Mouse (Mus musculus) limb, embryonic 13.5 days (tissue): ENCODE results near the gene Capn11. TPM values are rescaled to one million over a fixed set of nuclear protein-coding genes. Genes with fewer than 3 reads are reported as not detected.

ENCODE experiments used
- ATAC-seq: fragments of 200-750 bp; cut with Nextera tagmentation; 2 replicates; pipeline ENCODE4 v1.8.0; 2017; ENCODE audit warnings: low read depth, moderate number of reproducible peaks, moderate TSS enrichment; ENCODE audit not compliant: low FRiP score
- H3K27ac ChIP-seq: fragments of 300-500 bp; sonication (generic); 2 replicates; pipeline ENCODE4 v1.5.1; 2015; ENCODE audit warnings: inconsistent platforms, mild to moderate bottlenecking, moderate library complexity
- H3K27me3 ChIP-seq: fragments of 300-500 bp; sonication (generic); 2 replicates; pipeline ENCODE4 v1.6.1; 2015; ENCODE audit warnings: mild to moderate bottlenecking, inconsistent platforms
- H3K36me3 ChIP-seq: fragments of 300-500 bp; sonication (generic); 2 replicates; pipeline ENCODE4 v1.6.1; 2015; ENCODE audit warnings: inconsistent platforms, mild to moderate bottlenecking, moderate library complexity
- H3K4me1 ChIP-seq: fragments of 300-500 bp; sonication (generic); 2 replicates; pipeline ENCODE4 v1.6.1; 2015; ENCODE audit warnings: inconsistent platforms
- H3K4me2 ChIP-seq: fragments of 300-500 bp; sonication (generic); replicated peaks from 2 replicates; pipeline ENCODE4 v1.6.1; 2015; ENCODE audit warnings: inconsistent platforms, mild to moderate bottlenecking, moderate library complexity
- H3K4me3 ChIP-seq: fragments of 300-500 bp; sonication (generic); 2 replicates; pipeline ENCODE4 v1.5.1; 2015; ENCODE audit warnings: moderate library complexity, mild to moderate bottlenecking, inconsistent platforms
- H3K9ac ChIP-seq: fragments of 300-500 bp; sonication (generic); 2 replicates; pipeline ENCODE4 v1.6.1; 2015; ENCODE audit warnings: mild to moderate bottlenecking, inconsistent platforms
- H3K9me3 ChIP-seq: fragments of 300-500 bp; sonication (generic); 2 replicates; pipeline ENCODE4 v1.6.1; 2016; ENCODE audit warnings: inconsistent platforms
- WGBS: fragments of 180-500 bp; shearing (Covaris S2); methylation state at CpG from one replicate; pipeline ENCODE4 v1.1.7; 2015; 5-methylcytosine and 5-hydroxymethylcytosine counted together
- polyA plus RNA-seq: library from polyadenylated mRNA; unstranded; fragments of >200 nt; fragmentation: Nextera tagmentation; extraction: Ambion mirVana; gene quantifications from 2 replicates; pipeline ENCODE4 v1.2.1, GENCODE M21; 2015

Gene Capn11
- polyA plus RNA-seq, 1 experiment from 2014 or later = 0.42 TPM

DNA sequence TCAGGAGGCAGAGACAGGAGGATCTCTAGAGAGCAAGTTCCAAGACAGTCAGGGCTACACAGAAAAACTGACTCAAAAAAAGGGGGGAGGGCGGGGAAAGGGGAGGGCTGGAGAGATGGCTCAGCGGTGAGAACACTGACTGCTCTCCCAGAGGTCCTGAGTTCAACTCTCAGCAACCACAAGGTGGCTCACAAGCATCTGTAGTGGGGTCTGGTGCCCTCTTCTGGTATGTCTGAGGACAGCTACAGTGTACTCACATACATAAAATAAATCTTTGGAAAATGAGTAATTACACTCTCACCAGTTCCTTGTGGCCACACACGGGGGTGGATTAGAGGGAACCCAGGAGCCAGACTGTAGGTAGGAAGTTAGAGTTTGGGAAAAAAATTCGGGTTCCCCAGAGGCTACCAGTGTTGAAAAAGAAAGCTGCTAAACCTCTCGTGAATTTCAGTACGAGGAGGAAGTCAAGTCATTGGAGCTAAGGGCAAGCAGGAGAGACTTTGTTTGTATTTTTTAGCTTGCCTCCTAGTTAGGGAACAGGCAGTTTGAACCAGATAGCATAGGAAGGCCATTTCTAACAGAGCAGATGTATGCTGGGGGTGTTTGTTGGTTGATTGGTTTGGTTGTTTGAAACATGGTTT, 76.3 kb downstream of the Capn11 start:
- H3K27ac ChIP-seq = no peak overlapping the region
- no peak overlapping the region for H3K4me3 ChIP-seq
- H3K9me3 ChIP-seq = 0 out of 2 replicates have a peak, but pooled peaks cover 3% of the 10 kb centered on the region
- H3K36me3 ChIP-seq = peaks cover 18% of the 10 kb centered on the region
- no peak for ATAC-seq
- H3K27me3 ChIP-seq = no peaks in the 10 kb centered on the region
- peaks cover 35% of the 10 kb centered on the region for H3K4me1 ChIP-seq
- no peak overlapping the region for H3K9ac ChIP-seq
- WGBS = 70% methylated on average over 6 of the region's 6 CpGs
- H3K4me2 ChIP-seq = no peak overlapping the region

DNA sequence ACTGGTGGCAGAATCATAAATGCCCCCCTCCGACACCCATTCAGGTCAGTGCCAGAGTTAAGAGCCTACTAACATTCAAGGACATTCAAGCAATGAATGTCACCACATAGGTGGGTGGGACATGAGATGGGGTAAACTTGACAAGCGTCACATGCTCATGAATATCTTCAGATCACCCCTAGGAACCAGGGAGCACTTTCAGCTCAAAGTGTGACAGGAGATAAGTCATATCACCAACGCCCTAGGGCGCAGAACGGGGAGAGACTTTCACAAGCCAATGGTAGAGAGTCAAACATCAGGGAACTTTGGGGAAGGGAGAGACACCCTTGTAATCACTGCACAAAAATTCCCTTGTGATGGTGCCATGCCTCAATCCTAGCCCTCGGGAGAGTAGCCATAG, 76.9 kb downstream of the Capn11 start:
- Histone ChIP-seq H3K27me3 (no peaks in the 10 kb centered on the region), H3K27ac (no peak overlapping the region), H3K4me3 (no peak overlapping the region), H3K4me2 (no peak overlapping the region), H3K4me1 (peaks cover 35% of the 10 kb centered on the region), H3K9ac (no peak overlapping the region), H3K9me3 (0 out of 2 replicates have a peak, but pooled peaks cover 3% of the 10 kb centered on the region), H3K36me3 (peaks cover 11% of the 10 kb centered on the region)
- 90% methylated on average over 6 of the region's 6 CpGs for WGBS
- no peak for ATAC-seq

DNA sequence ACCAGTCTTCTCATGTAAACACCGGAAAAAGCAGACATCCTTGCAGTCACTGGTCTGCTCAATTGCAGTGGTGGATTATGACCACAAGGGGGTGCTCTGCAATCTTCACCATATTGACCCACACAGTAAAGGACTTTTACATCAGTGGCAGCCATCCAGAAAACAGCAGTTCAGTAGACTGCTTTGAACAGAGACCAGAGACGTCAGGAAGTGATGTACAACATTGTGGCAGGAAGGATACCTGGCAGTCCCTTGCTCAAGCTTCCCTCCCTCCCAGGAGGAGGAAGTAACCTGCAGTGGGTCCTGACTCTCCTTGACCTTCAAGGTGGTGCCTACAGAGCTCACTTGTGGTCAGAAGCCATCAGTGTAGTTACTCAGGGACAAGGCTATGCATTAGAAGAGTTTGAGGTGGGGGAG, 77.5 kb downstream of the Capn11 start:
- 12% methylated on average over 2 of the region's 2 CpGs for WGBS
- Histone ChIP-seq H3K36me3 (peaks cover 5% of the 10 kb centered on the region), H3K9ac (no peak overlapping the region), H3K27me3 (no peaks in the 10 kb centered on the region), H3K4me3 (no peak overlapping the region), H3K9me3 (0 out of 2 replicates have a peak, but pooled peaks cover 3% of the 10 kb centered on the region), H3K4me1 (peaks cover 35% of the 10 kb centered on the region), H3K4me2 (no peak overlapping the region), H3K27ac (0 out of 2 replicates have a peak overlapping the region, but pooled peaks have one; percentile 22)
- peak; percentile 25; the same call in 1 of the 2 replicates for ATAC-seq

DNA sequence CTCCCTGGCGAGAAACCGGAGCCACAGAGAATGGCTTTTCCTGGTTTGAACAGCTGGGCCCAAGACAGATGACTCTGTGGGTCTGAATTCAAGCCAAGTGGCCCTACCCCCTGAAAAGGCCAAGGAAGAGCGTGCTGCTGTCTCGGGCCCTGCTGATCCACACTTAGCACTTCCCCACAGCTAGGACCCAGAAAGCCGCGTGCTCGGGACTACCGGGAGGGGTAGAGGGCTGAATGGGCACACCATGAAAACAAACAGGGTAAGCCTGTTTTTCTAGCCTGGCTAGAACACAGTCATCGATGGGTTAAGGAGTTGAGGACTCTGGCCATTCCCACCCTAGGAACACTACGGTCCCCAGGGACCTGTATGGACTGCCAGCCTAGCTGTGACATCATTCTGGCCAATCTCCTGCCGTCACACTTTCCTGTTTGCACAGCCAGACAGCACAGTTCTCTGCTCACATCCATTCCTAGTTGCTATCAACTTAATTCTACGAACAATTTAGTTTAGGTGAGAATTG, 78.1 kb downstream of the Capn11 start:
- peak overlapping the region; percentile 22; the same call in 1 of the 2 replicates for H3K27ac ChIP-seq
- no peaks in the 10 kb centered on the region for H3K36me3 ChIP-seq
- H3K4me1 ChIP-seq = peaks cover 33% of the 10 kb centered on the region
- no peaks in the 10 kb centered on the region for H3K27me3 ChIP-seq
- ATAC-seq = 0 out of 2 replicates have a peak, but pooled peaks have one; percentile 6
- WGBS = 39% methylated on average over 12 of the region's 12 CpGs
- no peak overlapping the region for H3K9ac ChIP-seq
- H3K4me3 ChIP-seq = no peak overlapping the region
- H3K4me2 ChIP-seq = no peak overlapping the region; the same call in 1 of the 2 replicates
- no peaks in the 10 kb centered on the region for H3K9me3 ChIP-seq

Other genes starting within 250 kb of the Capn11 start
- 78.8 and 82.5 TPM in 2 replicates for gene Cdc5l, start 225.6 kb downstream of the Capn11 start, polyA plus RNA-seq
- gene Spats1, start 183.9 kb downstream of the Capn11 start, polyA plus RNA-seq = 0.70 and 0.98 TPM in 2 replicates
- 22.8 and 23.0 TPM in 2 replicates for gene Aars2, start 152.5 kb downstream of the Capn11 start, polyA plus RNA-seq
- 0.80 and 1.0 TPM in 2 replicates for gene Tcte1, start 135.9 kb downstream of the Capn11 start, polyA plus RNA-seq
- 10.0 and 10.5 TPM in 2 replicates for gene Tmem151b, start 109.6 kb downstream of the Capn11 start, polyA plus RNA-seq
- 6.2 and 6.3 TPM in 2 replicates for gene Nfkbie, start 103.6 kb downstream of the Capn11 start, polyA plus RNA-seq
- gene Slc35b2, start 95.5 kb downstream of the Capn11 start, polyA plus RNA-seq = 114 and 127 TPM in 2 replicates
- 1,635 and 1,682 TPM in 2 replicates for gene Hsp90ab1, start 86.1 kb downstream of the Capn11 start, polyA plus RNA-seq
- 74.0 and 83.4 TPM in 2 replicates for gene Slc29a1, start 59.7 kb downstream of the Capn11 start, polyA plus RNA-seq
- gene Mymx, start 57.2 kb downstream of the Capn11 start, polyA plus RNA-seq = 26.5 and 26.7 TPM in 2 replicates
- 136 and 140 TPM in 2 replicates for gene Mrpl14, start 27.0 kb upstream of the Capn11 start, polyA plus RNA-seq
- 33.1 and 36.7 TPM in 2 replicates for gene Tmem63b, start 27.6 kb upstream of the Capn11 start, polyA plus RNA-seq
- gene 1600014C23Rik, start 74.5 kb upstream of the Capn11 start, polyA plus RNA-seq = not detected in 2 replicates